Mouse (Mus musculus) liver (tissue): ENCODE measurements at regions not wholly inside any gene's neighbourhood (a gene's known extent, or its start where the extent isn't known, plus 50 kb on each side); places are given as distances from the start of the nearest gene placed in this dataset.
"Not testable (repeated sequence)": the region's sequence is repeated elsewhere in the genome, so short reads cannot be mapped to it uniquely, and the experiment has no call there.

Source experiments
- DNase-seq: peaks from one replicate; pipeline ENCODE4 v3.0.0-alpha.2; 2020; ENCODE audit warnings: mixed read lengths

DNA sequence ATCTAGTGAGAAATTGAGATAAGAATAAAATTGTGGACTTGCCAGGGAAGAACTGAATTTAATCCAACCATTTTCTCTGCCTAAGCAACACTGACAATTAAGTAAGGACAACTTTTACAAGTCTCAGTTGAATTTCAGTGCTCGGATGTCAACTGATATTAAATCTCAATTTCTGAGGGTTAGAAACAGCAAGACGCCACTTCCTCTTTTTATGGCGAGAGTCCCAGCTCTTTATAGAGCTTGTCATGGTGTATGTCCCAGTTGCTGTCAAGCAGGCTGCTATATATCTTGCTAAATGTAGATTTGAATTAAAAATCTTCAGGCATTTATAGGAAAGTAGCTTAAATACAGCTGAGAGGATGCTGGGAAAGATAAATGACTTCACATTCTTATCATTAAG lies 697.8 kb upstream of the Got2 start:
- no peak for DNase-seq

DNA sequence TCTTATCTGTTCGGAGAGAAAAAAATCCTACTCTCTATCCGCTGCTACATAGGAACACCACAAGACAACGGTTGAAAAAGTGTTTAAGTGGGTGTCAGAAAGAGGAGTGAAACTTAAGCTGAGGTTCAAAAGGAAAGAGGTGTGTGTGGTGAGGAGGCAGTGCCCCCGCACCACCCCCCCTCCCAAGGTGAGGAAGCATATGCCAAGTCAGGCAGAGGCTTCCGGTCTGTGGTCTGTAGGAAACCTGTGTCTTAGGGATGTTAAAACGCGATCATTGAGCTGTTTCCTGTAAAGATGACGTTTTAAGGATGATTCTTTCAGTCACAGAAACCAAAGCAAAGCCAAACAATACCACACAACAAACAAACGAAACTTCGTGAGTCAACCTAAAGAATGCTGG lies 664.2 kb upstream of the Got2 start:
- DNase-seq = no peak

- DNase-seq = no peak
Measured at GRCm38 (mm10) chr8:96550408-96550807, 662.1 kb upstream of the Got2 start.

- DNase-seq = no peak
Measured at GRCm38 (mm10) chr8:96548663-96549062, 660.3 kb upstream of the Got2 start.

DNA sequence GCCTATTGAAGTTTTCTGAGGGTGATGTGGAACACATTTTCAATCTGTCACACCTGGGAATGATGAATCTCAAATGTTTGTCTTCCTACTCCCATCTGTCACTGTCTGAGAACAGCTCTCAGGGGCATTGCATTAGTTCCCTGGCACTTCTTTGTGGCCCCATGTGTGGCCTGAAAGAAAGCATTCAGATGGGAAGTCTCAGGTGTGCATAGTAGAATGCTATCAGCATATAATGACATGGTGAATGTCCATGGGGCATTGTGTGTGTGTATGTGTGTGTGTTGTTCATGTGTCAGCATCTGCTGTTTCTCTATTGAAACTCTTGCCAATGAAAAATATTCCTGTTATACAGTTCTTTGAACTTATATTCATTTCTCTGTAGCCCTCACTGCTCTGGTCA lies 659.8 kb upstream of the Got2 start:
- no peak for DNase-seq

DNA sequence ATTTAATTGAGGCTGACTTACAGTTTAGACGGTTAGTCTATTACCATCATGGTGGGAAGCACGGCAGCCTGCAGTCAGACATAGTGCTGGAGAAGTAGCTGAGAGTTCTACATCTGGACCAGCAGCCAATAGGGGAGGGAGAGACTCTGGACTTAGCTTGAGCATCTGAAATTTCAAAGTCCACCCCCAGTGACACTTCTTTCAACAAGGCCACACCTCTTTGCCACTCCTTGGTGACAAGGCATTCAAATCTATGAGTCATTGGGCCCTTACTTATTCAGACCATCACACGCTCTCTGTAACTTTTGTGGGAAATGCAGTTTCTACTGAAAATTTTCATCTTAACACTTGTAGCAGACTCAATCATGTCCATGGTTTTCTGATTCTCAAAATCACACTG lies 653.9 kb upstream of the Got2 start:
- no peak for DNase-seq

GRCm38 (mm10) chr8:96498854-96499253 lies 610.5 kb upstream of the Got2 start:
- DNase-seq = no peak

- no peak for DNase-seq
Measured at GRCm38 (mm10) chr8:96495406-96495805, 607.1 kb upstream of the Got2 start.

DNA sequence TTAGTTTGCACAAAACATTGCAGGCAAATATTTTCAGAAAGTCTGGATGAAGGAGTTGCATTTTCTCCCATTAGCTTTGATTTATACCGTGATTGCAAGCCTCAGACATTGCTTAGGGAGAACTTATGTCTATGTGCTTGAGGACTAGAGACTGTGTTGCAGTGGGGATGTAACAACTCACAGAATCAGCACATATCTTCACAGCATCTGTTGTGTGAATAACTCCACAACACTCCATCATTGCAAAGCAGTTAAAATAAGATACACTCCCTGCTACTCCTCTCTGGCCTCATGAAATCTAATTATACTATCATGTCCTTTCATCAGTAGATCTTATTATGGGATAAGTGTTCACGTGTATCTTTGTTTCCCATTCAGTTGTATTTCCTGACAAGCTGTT lies 601.5 kb upstream of the Got2 start:
- no peak for DNase-seq

- DNase-seq = no peak
Measured at GRCm38 (mm10) chr8:96488741-96489453, 600.5 kb upstream of the Got2 start.

GRCm38 (mm10) chr8:96455915-96456314 lies 567.6 kb upstream of the Got2 start:
- no peak for DNase-seq

DNA sequence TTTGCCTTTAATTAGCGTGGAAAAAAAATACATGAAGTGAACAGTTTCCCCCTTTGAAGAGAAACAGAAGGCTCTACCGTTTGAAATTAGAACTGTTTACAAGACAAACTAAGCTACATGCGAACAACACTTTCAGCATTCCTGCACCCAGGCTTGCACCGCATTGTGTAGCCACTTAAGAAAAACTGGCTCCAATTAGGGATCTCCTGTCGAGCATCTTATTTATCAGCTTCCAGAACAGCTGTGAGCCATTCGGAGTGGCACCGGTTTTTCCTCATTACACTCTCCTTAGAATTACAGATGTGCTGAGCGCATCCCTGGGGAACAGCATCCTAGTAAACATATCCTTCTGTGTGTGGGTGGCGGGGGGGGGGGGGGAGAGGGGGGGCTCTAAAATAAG lies 567.0 kb upstream of the Got2 start:
- no peak for DNase-seq

GRCm38 (mm10) chr8:96429708-96430107 lies 541.4 kb upstream of the Got2 start:
- DNase-seq = no peak

DNA sequence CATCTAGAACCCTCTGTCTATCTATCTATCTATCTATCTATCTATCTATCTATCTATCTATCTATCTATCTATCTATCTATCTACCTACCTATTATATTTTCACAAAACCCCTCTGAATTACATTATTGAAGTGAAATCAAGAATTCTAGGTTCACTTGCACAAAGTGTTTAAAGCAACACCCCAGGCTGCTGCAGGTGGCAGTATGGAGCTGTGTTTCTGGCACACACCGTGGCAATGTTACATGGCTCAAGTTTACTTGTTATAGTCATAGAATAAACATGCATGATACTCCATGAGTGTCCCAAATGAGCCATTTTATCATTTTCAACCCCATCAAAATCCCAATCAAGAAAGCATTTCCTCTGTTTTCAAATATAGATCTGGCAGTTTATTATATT lies 538.6 kb upstream of the Got2 start:
- no peak for DNase-seq

- DNase-seq = no peak
Measured at GRCm38 (mm10) chr8:96409601-96410000, 521.3 kb upstream of the Got2 start.

GRCm38 (mm10) chr8:96404549-96405145 lies 516.3 kb upstream of the Got2 start:
- no peak for DNase-seq

- DNase-seq = no peak
Measured at GRCm38 (mm10) chr8:96403669-96404068, 515.3 kb upstream of the Got2 start.

- DNase-seq = not testable (repeated sequence)
Measured at GRCm38 (mm10) chr8:96399381-96399780, 511.0 kb upstream of the Got2 start.

- no peak for DNase-seq
Measured at GRCm38 (mm10) chr8:96393024-96393423, 504.7 kb upstream of the Got2 start.

GRCm38 (mm10) chr8:96389251-96389650 lies 500.9 kb upstream of the Got2 start:
- no peak for DNase-seq

- no peak for DNase-seq
Measured at GRCm38 (mm10) chr8:96370500-96370899, 482.2 kb upstream of the Got2 start.

DNA sequence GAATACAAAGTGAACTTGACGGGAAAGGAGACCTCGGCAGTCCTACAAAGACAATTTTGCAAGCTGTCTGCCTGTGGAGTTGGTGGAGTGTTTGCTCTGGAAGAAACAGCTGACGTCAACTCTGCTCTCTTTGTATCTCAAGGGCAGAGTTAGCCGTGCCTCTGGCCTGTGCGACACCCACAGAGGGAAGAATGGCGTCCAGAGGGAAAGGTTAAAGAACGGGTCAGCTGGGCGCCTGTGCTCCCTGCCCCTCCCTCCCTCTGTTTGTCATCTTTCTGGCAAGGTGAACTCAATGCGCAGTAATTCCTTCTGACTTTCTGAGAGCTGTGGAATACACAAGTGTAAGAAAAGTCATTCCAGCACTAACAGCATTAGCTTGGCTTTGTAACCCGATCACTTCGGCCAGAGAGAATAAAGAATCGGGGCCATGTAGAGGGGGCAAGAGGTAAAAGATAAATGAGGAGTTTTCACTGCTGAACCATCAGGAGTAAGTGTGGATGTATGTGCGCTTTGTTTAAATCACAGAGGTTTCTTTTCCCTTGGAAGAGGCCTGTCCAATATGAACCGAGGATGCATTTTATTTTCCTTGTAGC lies 474.6 kb upstream of the Got2 start:
- peak; percentile 5 for DNase-seq

- no peak for DNase-seq
Measured at GRCm38 (mm10) chr8:96350531-96351069, 462.3 kb upstream of the Got2 start.

- no peak for DNase-seq
Measured at GRCm38 (mm10) chr8:96349503-96349902, 461.2 kb upstream of the Got2 start.
